In the genomic region with DNA sequence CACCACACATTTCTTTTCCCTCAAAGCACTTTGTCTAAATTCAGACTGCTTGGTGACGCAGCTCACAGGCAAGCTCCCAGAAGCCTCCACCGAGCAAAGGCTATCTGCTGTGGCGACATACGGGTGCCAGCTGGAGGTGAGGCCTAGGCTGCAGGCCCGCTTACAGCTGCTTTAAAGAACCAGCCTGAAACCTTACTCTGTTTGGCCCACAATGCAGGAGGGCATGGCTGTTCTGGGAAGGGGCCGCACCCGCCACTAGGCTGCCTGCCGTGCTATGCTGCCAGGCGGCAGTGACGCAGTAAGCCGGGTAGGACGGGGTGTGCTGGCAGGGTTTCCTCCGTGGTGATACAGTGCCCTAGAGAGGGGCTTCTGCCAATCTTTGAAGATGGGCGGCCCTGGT, we compare ENCODE assay signal across 9 mouse cellular contexts. TPM values are rescaled to one million over a fixed set of nuclear protein-coding genes. Genes with fewer than 3 reads are reported as not detected.
A peak's percentile ranks its signal among the peaks of the same experiment; 100 is the strongest.
DNase-seq lines count a peak whose midpoint lies in the region; ATAC-seq and TF ChIP-seq lines count a peak whose summit lies in the region.
"Had no signal": no experiment of that assay in that cellular context is flagged by ENCODE, and none has a peak within 500 bp of the region (broad histone marks: within the 10 kb centered on the region; RNA-seq: fewer than 3 reads in every experiment).

No protein-coding gene starts in this region.

- no peak overlapping the region for H3K9ac ChIP-seq in lung, embryonic 16.5 days (ENCODE audit: low read length)
- H3K9ac ChIP-seq: neural tube, embryonic 12.5 days had no signal

- peak overlapping the region; percentile 81 for H3K27ac ChIP-seq in layer of hippocampus, adult 2 months
- H3K27ac ChIP-seq in gastrocnemius, adult 2 months = peak overlapping the region; percentile 87
- peak overlapping the region; percentile 53 for H3K27ac ChIP-seq in lung, embryonic 16.5 days (ENCODE audit: low read length)
- H3K27ac ChIP-seq: neural tube, embryonic 12.5 days had no signal

- no peak overlapping the region for H3K4me3 ChIP-seq in layer of hippocampus, adult 2 months
- no peak overlapping the region; the same call in 1 of the 2 replicates for H3K4me3 ChIP-seq in gastrocnemius, adult 2 months
- H3K4me3 ChIP-seq in lung, embryonic 16.5 days (ENCODE audit: low read length) = no peak overlapping the region
- H3K4me3 ChIP-seq: neural tube, embryonic 12.5 days had no signal

- TF ChIP-seq CTCF in layer of hippocampus, adult 2 months (conservative IDR thresholded peaks at IDR 0.05) = no peak; the same call in 1 of the 2 replicates
- TF ChIP-seq CTCF in gastrocnemius, adult 2 months (IDR thresholded peaks at IDR 0.05) = 0 out of 2 replicates have a peak, but pooled peaks have one; percentile 22

- no peaks in the 10 kb centered on the region for H3K9me3 ChIP-seq in lung, embryonic 16.5 days (ENCODE audit: control insufficient read depth, low read length)
- H3K9me3 ChIP-seq: neural tube, embryonic 12.5 days had no signal

- H3K27me3 ChIP-seq in lung, embryonic 16.5 days (ENCODE audit: control insufficient read depth, insufficient read depth, low read depth, low read length) = no peaks in the 10 kb centered on the region
- H3K27me3 ChIP-seq: neural tube, embryonic 12.5 days had no signal

- WGBS in lung, embryonic 16.5 days = 71% methylated on average over 14 of the region's 14 CpGs

- intact Hi-C loops in gastrocnemius, adult 2 months (cut with DNase I) = loop anchor here (2.0 kb wide), 1 partner anchor 108 kb away; no protein-coding TSS in a partner anchor

- peak; percentile 32 to 42 for DNase-seq in layer of hippocampus, adult 2 months (ENCODE audit: low spot score in 2 of 2)
- DNase-seq in layer of hippocampus, postnatal 14 days (ENCODE audit: low spot score in 2 of 2) = no peak
- DNase-seq in cerebellum, adult 9-11 months = peak; percentile 58
- peak; percentile 92 for DNase-seq in gastrocnemius, adult 2 months
- no peak for DNase-seq in layer of hippocampus, postnatal 10 days (ENCODE audit: low spot score in 2 of 2)
- no peak for DNase-seq in embryo, embryonic 11 days
- no peak for DNase-seq in ovary, postnatal 10 days (ENCODE audit: low spot score)

- H3K4me2 ChIP-seq in lung, embryonic 16.5 days (ENCODE audit: low read depth, low read length) = no peak overlapping the region
- H3K4me2 ChIP-seq: neural tube, embryonic 12.5 days had no signal

- H3K4me1 ChIP-seq in lung, embryonic 16.5 days (replicated peaks; ENCODE audit: control insufficient read depth, insufficient read depth, low read length) = peaks cover 35% of the 10 kb centered on the region

- peaks cover 20% of the 10 kb centered on the region for H3K36me3 ChIP-seq in lung, embryonic 16.5 days (ENCODE audit: control insufficient read depth, insufficient read depth, low read length)

- no peak for ATAC-seq in lung, embryonic 16.5 days (ENCODE audit: low read depth)

RNA-seq across cellular contexts. Expression of gene Aagab, which starts 48.4 kb away (rescaled TPM):
- total RNA-seq in layer of hippocampus, adult 2 months (2021) = 10 to 100 TPM; 60.3 to 61.0 TPM
- 10 to 100 TPM; 47.8 to 58.7 TPM for total RNA-seq in layer of hippocampus, postnatal 14 days (2021)
- total RNA-seq in gastrocnemius, adult 2 months (2021) = 10 to 100 TPM; 11.1 to 12.2 TPM
- 30.1 and 31.1 TPM in 2 replicates for polyA plus RNA-seq in lung, embryonic 16.5 days (2015; fragmentation: Nextera tagmentation; extraction: Ambion mirVana)
- 10 to 100 TPM; 47.9 to 52.6 TPM for total RNA-seq in layer of hippocampus, postnatal 10 days (2021)

RNA-seq across cellular contexts. Expression of gene Iqch, which starts 48.6 kb away (rescaled TPM):
- under 1 TPM in 1 of 2 experiments, not detected in 1; 0.10 TPM for total RNA-seq in layer of hippocampus, adult 2 months (2021)
- under 1 TPM; 0.14 to 0.16 TPM for total RNA-seq in layer of hippocampus, postnatal 14 days (2021)
- not detected for total RNA-seq in gastrocnemius, adult 2 months (2021)
- polyA plus RNA-seq in lung, embryonic 16.5 days (2015; fragmentation: Nextera tagmentation; extraction: Ambion mirVana) = 0.21 and 0.53 TPM in 2 replicates
- total RNA-seq in layer of hippocampus, postnatal 10 days (2021) = under 1 TPM in 1 of 2 experiments, not detected in 1; 0.22 TPM

Comparison
In these comparisons a context has a peak if more than half of its experiments do, and no peak if none do; other contexts are left out.
1. DNase-seq: peak in layer of hippocampus, adult 2 months (2 of 2), cerebellum, adult 9-11 months (single experiment) and gastrocnemius, adult 2 months (single experiment); none in layer of hippocampus, postnatal 14 days (0 of 2), layer of hippocampus, postnatal 10 days (0 of 2), embryo, embryonic 11 days (single experiment) and ovary, postnatal 10 days (single experiment).
2. Peak in every context shown above with its lines, with median percentiles within 50 percentile points of each other: H3K27ac ChIP-seq.